Mouse (Mus musculus) heart, embryonic 14.5 days (tissue): ENCODE measurements around the gene Memo1. TPM values are rescaled to one million over a fixed set of nuclear protein-coding genes. Genes with fewer than 3 reads are reported as not detected.
"Not testable (repeated sequence)": the region's sequence is repeated elsewhere in the genome, so short reads cannot be mapped to it uniquely, and the experiment has no call there.

Experiments
- ATAC-seq: fragments of 200-750 bp; cut with Nextera tagmentation; 2 replicates; pipeline ENCODE4 v1.8.0; 2017; ENCODE audit warnings: low read depth, moderate TSS enrichment; ENCODE audit not compliant: insufficient number of reproducible peaks, insufficient read depth, low FRiP score
- H3K27ac ChIP-seq, 2 experiments: fragments of 200-500 bp in 1 of 2; fragments of 300-500 bp in 1 of 2; sonication (generic) in 1 of 2; replicated peaks in 1 of 2; 2 replicates each; pipeline ENCODE4 v1.5.1; 2012 to 2014; ENCODE audit warnings: low read depth in 2 of 2, low read length in 2 of 2, control low read depth in 1 of 2, mild to moderate bottlenecking in 1 of 2, mixed read lengths in 1 of 2; ENCODE audit not compliant: control insufficient read depth in 1 of 2, insufficient read depth in 1 of 2
- H3K27me3 ChIP-seq: fragments of 300-500 bp; sonication (generic); 2 replicates; pipeline ENCODE4 v1.6.1; 2014; ENCODE audit warnings: mild to moderate bottlenecking, low read length, control low read depth; ENCODE audit not compliant: control insufficient read depth, insufficient read depth
- H3K36me3 ChIP-seq: fragments of 300-500 bp; sonication (generic); 2 replicates; pipeline ENCODE4 v1.6.1; 2014; ENCODE audit warnings: mild to moderate bottlenecking, control low read depth, low read length, mixed read lengths; ENCODE audit not compliant: control insufficient read depth, insufficient read depth
- H3K4me1 ChIP-seq, 2 experiments: fragments of 200-500 bp in 1 of 2; fragments of 300-500 bp in 1 of 2; sonication (generic) in 1 of 2; 2 replicates each; pipeline ENCODE4 v1.6.1; 2012 to 2014; ENCODE audit warnings: low read length in 2 of 2, control low read depth in 1 of 2, mixed read lengths in 1 of 2; ENCODE audit not compliant: control insufficient read depth in 2 of 2, insufficient read depth in 2 of 2
- H3K4me2 ChIP-seq: fragments of 300-500 bp; sonication (generic); 2 replicates; pipeline ENCODE4 v1.6.1; 2014; ENCODE audit warnings: mild to moderate bottlenecking, low read length
- H3K4me3 ChIP-seq, 2 experiments: fragments of 200-500 bp in 1 of 2; fragments of 300-500 bp in 1 of 2; sonication (generic) in 1 of 2; 2 replicates each; pipeline ENCODE4 v1.5.1; 2012 to 2014; ENCODE audit warnings: low read length in 2 of 2, mild to moderate bottlenecking in 2 of 2, control low read depth in 1 of 2, low read depth in 1 of 2, moderate library complexity in 1 of 2; ENCODE audit not compliant: control insufficient read depth in 1 of 2, insufficient read depth in 1 of 2
- H3K9ac ChIP-seq: fragments of 300-500 bp; sonication (generic); 2 replicates; pipeline ENCODE4 v1.6.1; 2014; ENCODE audit warnings: mild to moderate bottlenecking, low read length
- H3K9me3 ChIP-seq: fragments of 300-500 bp; sonication (generic); 2 replicates; pipeline ENCODE4 v1.6.1; 2016; ENCODE audit warnings: low read length, control low read depth; ENCODE audit not compliant: control insufficient read depth
- WGBS: fragments of 180-500 bp; shearing (Covaris S2); extraction: QIAGEN DNeasy Blood & Tissue Kit; methylation state at CpG from one replicate; pipeline ENCODE4 v1.1.7; 2014; 5-methylcytosine and 5-hydroxymethylcytosine counted together
- polyA plus RNA-seq: library from polyadenylated mRNA; unstranded; fragments of >200 nt; fragmentation: Nextera tagmentation; extraction: Ambion mirVana; gene quantifications from 2 replicates; pipeline ENCODE4 v1.2.1, GENCODE M21; 2014

Memo1 gene
- polyA plus RNA-seq, 1 experiment from 2014 or later: 80.7 TPM

- Histone ChIP-seq H3K27ac (no peak overlapping the region), H3K4me2 (no peak overlapping the region), H3K4me3 (no peak overlapping the region), H3K36me3 (peaks cover 67% of the 10 kb centered on the region), H3K4me1 (no peaks in the 10 kb centered on the region), H3K9ac (no peak overlapping the region), H3K27me3 (no peaks in the 10 kb centered on the region), H3K9me3 (no peaks in the 10 kb centered on the region)
- 93% methylated on average over 4 of the region's 4 CpGs for WGBS
- ATAC-seq: no peak
Measured at GRCm38 (mm10) chr17:74305616-74306015, 10.3 kb upstream of the Memo1 start.

GRCm38 (mm10) chr17:74304060-74304459 lies 8.7 kb upstream of the Memo1 start:
- Histone ChIP-seq H3K4me1 (no peaks in the 10 kb centered on the region), H3K27ac (no peak overlapping the region), H3K9me3 (no peaks in the 10 kb centered on the region), H3K27me3 (no peaks in the 10 kb centered on the region), H3K9ac (no peak overlapping the region), H3K4me2 (no peak overlapping the region), H3K36me3 (peaks cover 70% of the 10 kb centered on the region), H3K4me3 (no peak overlapping the region)
- WGBS: 83% methylated on average over 4 of the region's 4 CpGs
- ATAC-seq: no peak

DNA sequence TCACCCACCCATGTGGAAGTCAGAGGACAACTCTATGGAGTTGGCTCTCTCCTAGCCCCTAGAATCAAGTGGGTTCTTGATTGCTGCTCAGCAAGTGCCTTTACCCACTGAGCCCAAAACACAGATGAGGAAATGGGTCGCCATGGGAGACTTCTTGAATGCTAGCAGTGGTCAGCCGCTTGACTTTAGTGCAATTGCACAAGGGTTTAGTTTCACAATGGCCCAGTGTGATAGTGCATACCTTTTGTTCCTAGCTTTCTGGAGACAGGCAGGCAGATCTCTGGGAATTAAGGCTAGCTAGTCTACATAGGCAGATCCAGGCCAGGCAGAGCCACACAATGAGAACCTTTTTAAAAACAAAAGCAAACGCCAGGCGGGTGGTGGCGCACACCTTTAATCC lies 4.8 kb upstream of the Memo1 start:
- Histone ChIP-seq H3K4me1 (no peaks in the 10 kb centered on the region), H3K36me3 (peaks cover 48% of the 10 kb centered on the region), H3K27ac (no peak overlapping the region), H3K9me3 (no peaks in the 10 kb centered on the region), H3K4me3 (no peak overlapping the region), H3K4me2 (no peak overlapping the region), H3K9ac (no peak overlapping the region), H3K27me3 (no peaks in the 10 kb centered on the region)
- WGBS: 85% methylated on average over 5 of the region's 5 CpGs
- ATAC-seq: no peak

DNA sequence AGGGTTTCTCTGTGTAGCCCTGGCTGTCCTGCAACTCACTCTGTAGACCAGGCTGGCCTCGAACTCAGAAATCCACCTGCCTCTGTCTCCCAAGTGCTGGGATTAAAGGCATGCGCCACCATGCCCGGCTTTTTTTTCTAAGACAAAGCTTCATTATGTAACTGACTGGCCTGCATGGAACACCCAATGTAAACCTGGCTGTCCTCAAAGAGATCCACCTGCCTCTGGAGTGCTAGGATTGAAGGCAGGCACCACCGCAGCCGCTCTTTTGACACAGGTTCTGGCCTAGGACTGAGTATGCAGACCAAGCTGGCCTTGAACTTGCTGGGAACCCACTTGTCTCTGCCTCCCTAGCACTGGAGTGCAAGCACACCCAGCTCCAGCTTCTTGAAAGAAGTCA lies 1.7 kb upstream of the Memo1 start:
- Histone ChIP-seq H3K36me3 (peaks cover 35% of the 10 kb centered on the region), H3K4me1 (peaks cover 0 to 11% of the 10 kb centered on the region in 2 experiments; a peak in 2 of 4 replicates)
- not testable (repeated sequence) for H3K4me2 ChIP-seq, H3K27ac ChIP-seq, H3K27me3 ChIP-seq, H3K4me3 ChIP-seq, H3K9me3 ChIP-seq, H3K9ac ChIP-seq, ATAC-seq
- WGBS: 88% methylated on average over 5 of the region's 5 CpGs

DNA sequence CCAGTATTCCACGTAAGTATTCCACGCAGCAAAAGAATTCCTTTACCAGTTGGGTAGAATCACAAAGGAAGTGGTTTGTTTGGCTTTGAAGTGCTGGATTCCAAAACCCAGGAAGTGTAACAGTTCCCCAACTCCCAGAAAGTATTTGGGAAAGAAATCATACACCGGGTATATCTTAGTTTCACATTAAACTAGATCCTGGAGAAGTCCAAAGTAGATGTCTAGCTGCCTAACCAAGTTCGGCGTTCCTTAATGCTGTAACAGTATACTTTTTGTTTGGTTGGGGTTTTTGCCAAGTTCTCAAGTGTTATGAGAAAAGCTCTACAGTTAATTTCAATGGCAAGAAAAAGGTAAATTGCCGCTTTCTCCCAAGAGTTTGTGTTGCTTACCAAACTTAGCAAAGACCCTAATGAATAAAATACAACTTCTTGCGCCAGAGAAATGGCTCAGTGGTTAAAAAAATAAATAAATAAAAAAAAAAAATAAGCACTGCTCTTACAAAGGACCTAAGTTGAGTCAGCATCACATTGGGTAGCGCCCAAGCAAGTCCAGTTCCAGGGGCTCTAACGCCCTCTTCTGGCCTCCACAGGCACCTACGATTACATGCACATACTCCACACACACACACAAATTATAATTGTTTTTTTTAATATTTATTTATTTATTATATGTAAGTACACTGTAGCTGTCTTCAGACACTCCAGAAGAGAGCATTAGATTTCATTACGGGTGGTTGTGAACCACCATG lies 929 bp upstream of the Memo1 start:
- peak overlapping the region; percentile 75 for H3K4me2 ChIP-seq
- no peak for ATAC-seq
- WGBS: 42% methylated on average over 11 of the region's 11 CpGs

DNA sequence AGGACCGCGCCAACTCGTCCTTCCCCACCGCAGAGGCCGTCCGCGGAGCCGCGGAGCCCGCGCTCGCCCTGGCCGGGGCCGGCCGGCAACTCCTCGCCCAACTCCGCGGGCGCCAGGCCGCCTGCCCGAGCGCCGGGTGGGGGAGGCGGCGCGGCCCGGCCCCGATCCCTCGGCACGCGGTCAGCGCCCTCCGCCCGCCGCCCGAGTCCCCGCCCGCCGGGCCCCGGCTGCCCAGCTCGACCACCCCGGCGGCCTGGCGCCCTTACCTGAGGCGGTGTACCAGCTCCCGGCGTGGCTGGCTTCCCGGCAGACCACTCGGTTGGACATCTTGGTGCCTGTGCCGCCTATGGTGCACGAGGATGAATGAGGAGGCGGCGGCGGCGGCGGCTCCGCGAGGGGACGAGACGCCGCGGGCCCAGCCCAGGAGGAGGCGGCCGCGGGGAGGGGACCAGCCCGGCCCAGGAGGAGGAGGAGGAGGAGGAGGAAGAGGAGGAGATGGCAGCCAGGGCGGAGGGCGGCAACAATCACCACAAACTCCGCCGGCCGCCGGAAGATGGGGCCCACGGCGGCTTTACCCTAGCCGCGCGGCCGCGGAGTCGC lies 795 bp downstream of the Memo1 start:
- ATAC-seq: peak; percentile 87
- Histone ChIP-seq H3K4me1 (peaks cover 2 to 32% of the 10 kb centered on the region in 2 experiments), H3K4me2 (peak overlapping the region; percentile 78), H3K36me3 (peaks cover 12% of the 10 kb centered on the region), H3K27ac (peak overlapping the region; percentile 92 to 98), H3K27me3 (no peaks in the 10 kb centered on the region), H3K9ac (peak overlapping the region; percentile 88), H3K4me3 (peak overlapping the region; percentile 79 to 97), H3K9me3 (no peaks in the 10 kb centered on the region)
- under 1% methylated on average over 68 of the region's 80 CpGs for WGBS

More for the DNA sequence above, 929 bp upstream of the Memo1 start:
- Histone ChIP-seq H3K36me3 (peaks cover 28% of the 10 kb centered on the region), H3K9ac (peak overlapping the region; percentile 88), H3K4me1 (peaks cover 0 to 18% of the 10 kb centered on the region in 2 experiments; a peak in 3 of 4 replicates), H3K9me3 (no peaks in the 10 kb centered on the region), H3K27me3 (no peaks in the 10 kb centered on the region), H3K4me3 (peak overlapping the region; percentile 79 to 97; a peak in 3 of 4 replicates), H3K27ac (peak overlapping the region; percentile 97 to 98)

DNA sequence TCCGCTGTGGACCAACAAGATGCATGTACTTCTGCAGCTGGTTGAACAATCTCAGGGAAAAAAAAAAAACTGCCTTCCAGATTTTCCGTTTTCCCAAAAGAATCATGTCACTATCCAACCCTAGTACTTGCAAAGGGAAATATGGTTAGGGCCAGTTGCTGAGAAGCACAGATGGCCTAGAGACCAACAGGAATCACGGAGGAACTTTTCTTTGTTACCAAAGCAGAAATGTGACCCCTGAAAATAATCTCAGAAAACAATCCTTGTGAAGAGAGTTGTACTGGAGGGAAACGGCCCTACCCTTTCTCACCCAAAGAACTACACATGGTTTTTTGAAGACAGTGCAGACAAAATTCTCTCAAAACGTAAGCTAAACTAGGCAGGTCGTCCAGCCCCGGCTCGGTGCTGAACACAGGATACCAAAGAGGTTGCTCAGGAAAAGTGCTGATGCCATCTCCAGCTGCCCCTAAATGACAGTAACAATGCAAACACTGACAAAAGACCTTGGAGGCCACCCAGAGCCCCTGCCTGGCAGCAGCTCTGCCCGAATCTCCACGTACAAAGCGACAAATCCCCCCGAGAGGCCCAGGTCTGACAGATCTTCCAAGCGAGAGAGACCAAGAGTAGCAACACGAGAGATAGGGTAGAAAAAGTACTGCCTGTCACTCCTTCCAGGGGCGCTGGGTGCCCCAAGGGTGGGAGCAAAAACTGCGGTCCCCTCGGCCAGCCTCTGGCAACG lies 1.5 kb downstream of the Memo1 start:
- no peak for ATAC-seq
- 2% methylated on average over 18 of the region's 18 CpGs for WGBS

More for the DNA sequence above, 1.5 kb downstream of the Memo1 start:
- peak overlapping the region; percentile 78 for H3K4me2 ChIP-seq
- H3K27me3 ChIP-seq: no peaks in the 10 kb centered on the region
- peaks cover 4 to 34% of the 10 kb centered on the region in 2 experiments for H3K4me1 ChIP-seq
- peak overlapping the region; percentile 79 to 97 for H3K4me3 ChIP-seq
- H3K27ac ChIP-seq: peak overlapping the region; percentile 92 to 98
- H3K36me3 ChIP-seq: peaks cover 6% of the 10 kb centered on the region
- peak overlapping the region; percentile 88 for H3K9ac ChIP-seq
- no peaks in the 10 kb centered on the region for H3K9me3 ChIP-seq
